In genomic region chr15:81758701-81759100, GRCm38 (mm10) we compare ENCODE assay signal across 16 mouse cellular contexts. TPM values are rescaled to one million over a fixed set of nuclear protein-coding genes. Genes with fewer than 3 reads are reported as not detected.
DNase-seq lines count a peak whose midpoint lies in the region; ATAC-seq lines count a peak whose summit lies in the region.
"Had no signal": no experiment of that assay in that cellular context is flagged by ENCODE, and none has a peak within 500 bp of the region (broad histone marks: within the 10 kb centered on the region; RNA-seq: fewer than 3 reads in every experiment).

No protein-coding gene starts in this region.

- H3K4me1 ChIP-seq in hindbrain, embryonic 13.5 days (replicated peaks), result peaks cover 6% of the 10 kb centered on the region
- H3K4me1 ChIP-seq in hindbrain, embryonic 11.5 days (replicated peaks; ENCODE audit: control insufficient read depth, insufficient read depth, low read length), result no peaks in the 10 kb centered on the region
- H3K4me1 ChIP-seq: embryonic facial prominence, embryonic 12.5 days; limb, embryonic 12.5 days had no signal

- WGBS in hindbrain, embryonic 13.5 days, result 93% methylated on average over 5 of the region's 5 CpGs
- 91% methylated on average over 5 of the region's 5 CpGs for WGBS in hindbrain, embryonic 11.5 days

- H3K4me2 ChIP-seq in hindbrain, embryonic 13.5 days, result no peak overlapping the region
- no peak overlapping the region for H3K4me2 ChIP-seq in hindbrain, embryonic 11.5 days (replicated peaks; ENCODE audit: low read depth, low read length)
- H3K4me2 ChIP-seq: embryonic facial prominence, embryonic 12.5 days; limb, embryonic 12.5 days had no signal

- no peaks in the 10 kb centered on the region for H3K9me3 ChIP-seq in hindbrain, embryonic 13.5 days
- no peaks in the 10 kb centered on the region for H3K9me3 ChIP-seq in hindbrain, embryonic 11.5 days (ENCODE audit: control insufficient read depth, low read length)
- H3K9me3 ChIP-seq: embryonic facial prominence, embryonic 12.5 days; heart, embryonic 10.5 days; limb, embryonic 12.5 days had no signal

- H3K36me3 ChIP-seq in hindbrain, embryonic 13.5 days, result peaks cover 17% of the 10 kb centered on the region
- no peaks in the 10 kb centered on the region for H3K36me3 ChIP-seq in hindbrain, embryonic 11.5 days (ENCODE audit: control insufficient read depth, insufficient read depth, low read length)

- no peak overlapping the region for H3K9ac ChIP-seq in hindbrain, embryonic 13.5 days
- no peak overlapping the region for H3K9ac ChIP-seq in hindbrain, embryonic 11.5 days (ENCODE audit: low read depth, low read length)
- H3K9ac ChIP-seq: embryonic facial prominence, embryonic 12.5 days; limb, embryonic 12.5 days had no signal

- H3K27me3 ChIP-seq in hindbrain, embryonic 13.5 days, result no peaks in the 10 kb centered on the region
- no peaks in the 10 kb centered on the region for H3K27me3 ChIP-seq in hindbrain, embryonic 11.5 days (ENCODE audit: control insufficient read depth, insufficient read depth, low read length)
- H3K27me3 ChIP-seq: embryonic facial prominence, embryonic 12.5 days; limb, embryonic 12.5 days had no signal

- 0 out of 2 replicates have a peak overlapping the region, but pooled peaks have one; percentile 5 for H3K27ac ChIP-seq in hindbrain, embryonic 13.5 days
- no peak overlapping the region for H3K27ac ChIP-seq in hindbrain, embryonic 11.5 days (ENCODE audit: low read depth, low read length)
- H3K27ac ChIP-seq: embryonic facial prominence, embryonic 12.5 days; forebrain, embryonic 10.5 days; heart, embryonic 10.5 days; limb, embryonic 12.5 days had no signal

- DNase-seq in hindbrain, embryonic 11.5 days (ENCODE audit: low spot score), result no peak
- DNase-seq in ovary, adult 18-20 months (ENCODE audit: low spot score), result peak; percentile 65
- no peak for DNase-seq in ovary, postnatal 14 days (ENCODE audit: low spot score)
- DNase-seq in cerebellum, adult 8-10 months, result peak; percentile 59
- DNase-seq in testis, postnatal 14 days (ENCODE audit: low spot score), result peak; percentile 75
- no peak for DNase-seq in right cerebral cortex, postnatal 36 days (ENCODE audit: low spot score in 2 of 2)
- no peak for DNase-seq in thymus, postnatal 10 days (ENCODE audit: low spot score in 2 of 2)
- DNase-seq: B cell, adult 2 months; gastrocnemius, adult 2 months; heart, postnatal 4 days had no signal

- ATAC-seq in hindbrain, embryonic 13.5 days (ENCODE audit: low FRiP score), result no peak
- ATAC-seq in hindbrain, embryonic 11.5 days (ENCODE audit: low FRiP score), result no peak

- H3K4me3 ChIP-seq in hindbrain, embryonic 13.5 days, result no peak overlapping the region
- no peak overlapping the region for H3K4me3 ChIP-seq in hindbrain, embryonic 11.5 days (ENCODE audit: low read depth, low read length)
- H3K4me3 ChIP-seq: embryonic facial prominence, embryonic 12.5 days; forebrain, embryonic 10.5 days; gastrocnemius, adult 2 months; heart, embryonic 10.5 days; limb, embryonic 12.5 days; myocyte had no signal

RNA-seq across cellular contexts. Expression of gene Rangap1, which starts 13.4 kb away (rescaled TPM):
- polyA plus RNA-seq in hindbrain, embryonic 13.5 days (2015; fragmentation: Nextera tagmentation; extraction: Ambion mirVana), result 129 and 140 TPM in 2 replicates
- polyA plus RNA-seq in hindbrain, embryonic 11.5 days (2014; fragmentation: Nextera tagmentation; extraction: Ambion mirVana), result 130 and 145 TPM in 2 replicates

RNA-seq across cellular contexts. Expression of gene Zc3h7b, which starts 13.8 kb away (rescaled TPM):
- 42.6 and 46.8 TPM in 2 replicates for polyA plus RNA-seq in hindbrain, embryonic 13.5 days (2015; fragmentation: Nextera tagmentation; extraction: Ambion mirVana)
- 36.8 and 52.6 TPM in 2 replicates for polyA plus RNA-seq in hindbrain, embryonic 11.5 days (2014; fragmentation: Nextera tagmentation; extraction: Ambion mirVana)

RNA-seq across cellular contexts. Expression of gene Tef, which starts 43.5 kb away (rescaled TPM):
- 22.3 and 22.4 TPM in 2 replicates for polyA plus RNA-seq in hindbrain, embryonic 13.5 days (2015; fragmentation: Nextera tagmentation; extraction: Ambion mirVana)
- polyA plus RNA-seq in hindbrain, embryonic 11.5 days (2014; fragmentation: Nextera tagmentation; extraction: Ambion mirVana), result 12.0 and 12.4 TPM in 2 replicates

Comparison
In these comparisons a context has a peak if more than half of its experiments do, and no peak if none do; other contexts are left out.
1. DNase-seq: peak in ovary, adult 18-20 months (single experiment), cerebellum, adult 8-10 months (single experiment) and testis, postnatal 14 days (single experiment); none in hindbrain, embryonic 11.5 days (single experiment), ovary, postnatal 14 days (single experiment), right cerebral cortex, postnatal 36 days (0 of 2) and thymus, postnatal 10 days (0 of 2).